In genomic region chr8:125775031-125775430, GRCm38 (mm10) we compare ENCODE assay signal across 22 mouse cellular contexts. TPM values are rescaled to one million over a fixed set of nuclear protein-coding genes. Genes with fewer than 3 reads are reported as not detected.
DNase-seq lines count a peak whose midpoint lies in the region; ATAC-seq lines count a peak whose summit lies in the region.
"Had no signal": no experiment of that assay in that cellular context is flagged by ENCODE, and none has a peak within 500 bp of the region (broad histone marks: within the 10 kb centered on the region; RNA-seq: fewer than 3 reads in every experiment).

No protein-coding gene starts in this region.

- 0 out of 2 replicates have a peak, but pooled peaks have one; percentile 20 for ATAC-seq in megakaryocyte-erythroid progenitor cell, adult 5-6 weeks (replicated peaks; ENCODE audit: low FRiP score, low TSS enrichment, poor library complexity, severe bottlenecking)
- no peak for ATAC-seq in midbrain, embryonic 15.5 days (replicated peaks)
- ATAC-seq: activated CD4-positive, CD25-positive, alpha-beta regulatory T cell, adult 4 months; CD4-positive, CD25-positive, alpha-beta regulatory T cell, adult 4 months; Patski had no signal

- DNase-seq in ES-CJ7 (ENCODE audit: low read depth, low spot score) (peak; percentile 55), R1 (ENCODE audit: low read depth, low spot score) (peak; percentile 54)
- no peak for DNase-seq in gastrocnemius, postnatal 36 days
- no peak for DNase-seq in urinary bladder, postnatal 4 days (ENCODE audit: low spot score in 2 of 2)
- DNase-seq: adrenal gland, adult 2 months; adrenal gland, adult 8-10 months; adrenal gland, postnatal 10 days; adrenal gland, postnatal 14 days; adrenal gland, postnatal 25 days; adrenal gland, postnatal 36 days; B cell, adult 2 months; cerebellum, adult 11 months; cerebellum, adult 11-12 months; cerebellum, adult 18-20 months; cerebellum, adult 2 months; cerebellum, adult 8-10 months had no signal

- no peak overlapping the region for H3K9ac ChIP-seq in midbrain, embryonic 15.5 days

- H3K9me3 ChIP-seq in midbrain, embryonic 15.5 days, result no peaks in the 10 kb centered on the region

- H3K4me1 ChIP-seq in midbrain, embryonic 15.5 days, result no peaks in the 10 kb centered on the region

- WGBS in midbrain, embryonic 15.5 days, result 64% methylated on average over 3 of the region's 3 CpGs

- H3K4me3 ChIP-seq in midbrain, embryonic 15.5 days, result no peak overlapping the region

- 0 out of 2 replicates have a peak, but pooled peaks cover 6% of the 10 kb centered on the region for H3K36me3 ChIP-seq in midbrain, embryonic 15.5 days (replicated peaks)
- H3K36me3 ChIP-seq: G1E had no signal

- no peaks in the 10 kb centered on the region for H3K27me3 ChIP-seq in midbrain, embryonic 15.5 days (replicated peaks)
- H3K27me3 ChIP-seq: Patski had no signal

- no peak overlapping the region for H3K4me2 ChIP-seq in midbrain, embryonic 15.5 days

- H3K27ac ChIP-seq in midbrain, embryonic 15.5 days, result no peak overlapping the region

- intact Hi-C loops in gastrocnemius, postnatal 36 days (cut with DNase I), result loop anchor here (5.0 kb wide), 1 partner anchor 62 kb away; no protein-coding TSS in a partner anchor

RNA-seq across cellular contexts. Expression of gene Ntpcr, which starts 45.3 kb away (rescaled TPM):
- 28.5 and 30.9 TPM in 2 replicates for total RNA-seq in megakaryocyte-erythroid progenitor cell, adult 5-6 weeks (2014; fragmentation: Nextera tagmentation)
- total RNA-seq in megakaryocyte-erythroid progenitor cell, adult 5-6 weeks (2017), result 18.2 and 66.2 TPM in 2 replicates
- total RNA-seq in gastrocnemius, postnatal 36 days (2021), result 10 to 100 TPM; 11.4 to 11.6 TPM
- 29.8 and 30.8 TPM in 2 replicates for polyA plus RNA-seq in midbrain, embryonic 15.5 days (2015; fragmentation: Nextera tagmentation; extraction: Ambion mirVana)
- total RNA-seq: G1E had no signal
- polyA plus RNA-seq: G1E had no signal

Comparison
In these comparisons a context has a peak if more than half of its experiments do, and no peak if none do; other contexts are left out.
1. DNase-seq: peak in ES-CJ7 (single experiment) and R1 (single experiment); none in gastrocnemius, postnatal 36 days (0 of 2) and urinary bladder, postnatal 4 days (0 of 2).